Mouse (Mus musculus) MN1 (cell line): Measurements from ENCODE around the gene Olfr954.

Experiments
- DNase-seq: peaks from one replicate; pipeline ENCODE4 v3.0.0-alpha.2; 2016; ENCODE audit warnings: low spot score

The Olfr954 gene

DNA sequence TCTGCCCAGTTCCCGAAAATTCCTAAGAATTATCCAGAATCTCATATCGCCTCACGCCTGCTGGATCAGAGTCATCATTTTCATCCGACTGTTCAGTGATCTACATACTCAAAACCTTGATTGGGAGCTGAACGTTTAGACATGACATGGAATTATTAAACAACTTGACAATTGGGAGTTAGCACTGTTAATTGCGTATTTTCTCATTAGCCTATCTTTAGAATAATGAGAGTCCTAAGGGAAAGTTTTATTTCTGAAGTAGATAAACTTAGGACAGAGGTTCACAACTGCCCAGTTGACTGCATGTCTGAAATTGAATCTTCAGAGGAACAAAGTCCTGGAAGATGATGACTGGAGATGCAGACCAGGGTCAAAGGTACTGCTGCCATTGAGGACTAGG is at the start of gene Olfr954:
TSS of gene Olfr954 (plus strand) at position 301 of the 400 bp plus-strand sequence.
- DNase-seq = no peak

DNA sequence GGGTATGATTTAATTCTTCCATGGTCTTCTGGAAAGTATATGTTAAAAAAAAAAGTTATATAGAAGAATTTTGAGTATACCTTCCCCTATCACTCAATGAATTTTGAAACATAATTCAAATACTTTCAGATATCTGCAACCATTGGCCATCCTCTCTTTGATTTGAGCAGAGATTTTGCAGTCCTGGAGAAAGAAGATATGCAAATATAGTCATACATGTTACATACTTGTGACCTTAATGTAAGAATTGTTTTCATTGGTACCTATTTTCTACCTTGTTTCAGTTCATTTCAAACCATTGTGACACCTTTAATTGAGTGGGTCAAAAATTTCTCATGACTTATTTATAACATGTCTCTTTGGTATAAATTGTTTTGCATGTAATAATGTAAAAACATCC is 29.5 kb upstream of the Olfr954 start, which contains the start of gene Olfr952:
TSS of gene Olfr952 (minus strand) at position 101 of the 400 bp plus-strand sequence.
- no peak for DNase-seq

DNA sequence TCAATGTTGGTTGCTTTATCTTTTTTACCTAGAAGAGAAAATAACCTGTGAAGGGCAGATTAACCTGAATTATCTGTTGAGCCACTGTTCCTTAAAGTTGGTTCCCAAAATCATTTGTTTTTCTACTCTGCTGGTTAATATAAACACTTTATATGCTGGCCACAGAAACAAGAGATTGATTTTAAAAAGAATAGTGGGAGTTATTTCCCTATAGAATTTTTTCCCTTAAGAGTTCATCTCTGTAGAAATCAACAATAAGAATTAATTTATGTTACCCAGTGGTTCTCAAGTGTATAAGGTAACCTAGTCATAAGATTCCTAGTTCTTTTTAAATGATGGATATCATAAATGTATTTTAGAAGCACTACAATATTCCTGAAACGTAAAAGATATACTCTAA is 15.3 kb downstream of the Olfr954 start, which contains the start of gene Olfr955:
TSS of gene Olfr955 (minus strand) at position 101 of the 400 bp plus-strand sequence.
- DNase-seq = no peak

DNA sequence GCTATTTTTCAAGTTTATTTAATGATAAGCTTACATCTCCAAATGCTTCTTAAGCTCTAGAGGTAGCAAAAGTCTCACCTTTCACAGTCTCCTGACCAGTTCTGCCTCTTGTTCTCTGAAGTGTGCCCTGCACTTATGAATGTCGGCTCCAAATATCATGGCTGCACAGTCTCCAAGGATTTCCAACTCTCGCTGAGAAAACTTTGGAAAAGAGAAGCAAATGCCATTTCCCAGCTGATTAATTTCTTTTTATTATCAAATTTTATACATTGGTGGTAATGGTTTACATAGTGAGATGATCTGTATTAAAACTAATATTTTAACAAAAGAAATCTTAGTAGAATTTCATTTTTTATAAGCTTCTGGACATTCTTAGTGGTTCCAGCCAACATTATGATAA is 37.4 kb downstream of the Olfr954 start, which contains the start of gene Olfr44:
TSS of gene Olfr44 (minus strand) at position 101 of the 400 bp plus-strand sequence.
- DNase-seq = no peak

DNA sequence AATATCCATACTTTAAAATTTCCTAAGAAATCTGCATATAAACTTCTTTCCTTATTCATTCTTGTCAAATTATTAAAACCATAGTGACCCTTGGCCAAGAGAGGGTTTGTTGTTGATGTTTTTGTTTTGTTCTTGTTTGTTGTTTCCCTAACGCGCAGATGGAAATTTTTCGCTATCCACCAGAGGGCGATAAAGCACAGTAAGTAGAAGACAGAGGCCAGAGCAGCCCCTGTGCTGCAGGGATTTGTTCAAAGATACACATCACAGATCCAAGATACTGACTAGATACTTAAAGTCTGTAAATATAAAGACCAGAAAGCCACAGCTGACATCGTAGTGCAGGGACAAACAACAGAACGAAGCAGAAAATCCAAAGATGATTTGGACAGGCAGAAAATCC is 52.5 kb downstream of the Olfr954 start:
- DNase-seq = peak; percentile 68

DNA sequence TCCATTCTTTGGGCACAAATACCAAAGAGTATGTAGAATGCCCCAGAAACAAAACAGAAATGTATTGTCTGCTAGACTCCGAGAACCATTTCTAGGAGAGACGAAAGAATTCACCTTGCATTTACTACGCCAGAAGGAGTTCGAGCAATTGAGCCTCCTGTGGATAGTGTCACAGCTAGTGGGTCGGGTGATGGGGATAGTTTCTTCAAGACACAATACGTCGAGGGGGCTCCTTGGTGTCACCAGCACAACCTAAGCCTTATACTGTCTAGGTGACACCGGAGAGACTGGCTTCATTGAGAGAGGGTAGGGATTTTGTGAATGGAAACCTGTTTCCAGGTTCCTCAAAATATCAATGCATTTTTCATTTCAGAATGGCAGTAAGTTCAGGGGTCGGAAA is 52.9 kb downstream of the Olfr954 start:
- DNase-seq = no peak
